Mouse (Mus musculus): ENCODE data around the gene 2610008E11Rik.
"Not testable (repeated sequence)": the region's sequence is repeated elsewhere in the genome, so short reads cannot be mapped to it uniquely, and the experiment has no call there.

Gene 2610008E11Rik

DNA sequence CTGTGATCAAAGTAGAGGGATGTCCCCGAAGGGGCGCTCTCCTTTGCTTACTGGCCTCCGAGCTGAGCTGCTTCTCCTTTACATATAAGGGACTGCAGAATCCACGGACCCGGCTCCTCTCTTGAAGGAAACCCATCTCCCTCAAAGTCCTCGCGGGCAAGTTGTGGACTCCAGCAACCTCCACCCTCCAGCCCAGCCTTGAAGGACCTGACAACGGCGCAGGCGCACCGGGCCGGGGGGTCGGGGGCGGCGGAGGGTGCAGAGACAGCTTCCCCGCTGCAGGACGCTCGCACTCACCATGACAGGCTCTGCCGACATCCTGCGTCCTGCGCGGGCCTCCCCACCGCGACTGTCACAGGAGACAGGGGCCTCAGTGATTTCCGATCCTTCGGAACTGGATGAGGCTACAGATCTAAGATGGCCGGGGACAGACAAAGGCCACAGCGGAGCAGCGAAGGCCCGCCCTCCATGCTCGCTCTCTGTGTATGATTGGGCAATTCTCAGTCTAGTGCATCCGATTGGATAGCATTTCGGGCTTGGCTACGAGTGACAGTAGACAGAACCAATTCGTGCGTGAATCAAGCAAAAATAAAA, at the start of gene 2610008E11Rik:
Gene 2610008E11Rik (minus strand): TSS at position 440 of the 594 bp plus-strand sequence.
- peak; percentile 93 for DNase-seq (ENCODE audit: low spot score in 2 of 2)

DNA sequence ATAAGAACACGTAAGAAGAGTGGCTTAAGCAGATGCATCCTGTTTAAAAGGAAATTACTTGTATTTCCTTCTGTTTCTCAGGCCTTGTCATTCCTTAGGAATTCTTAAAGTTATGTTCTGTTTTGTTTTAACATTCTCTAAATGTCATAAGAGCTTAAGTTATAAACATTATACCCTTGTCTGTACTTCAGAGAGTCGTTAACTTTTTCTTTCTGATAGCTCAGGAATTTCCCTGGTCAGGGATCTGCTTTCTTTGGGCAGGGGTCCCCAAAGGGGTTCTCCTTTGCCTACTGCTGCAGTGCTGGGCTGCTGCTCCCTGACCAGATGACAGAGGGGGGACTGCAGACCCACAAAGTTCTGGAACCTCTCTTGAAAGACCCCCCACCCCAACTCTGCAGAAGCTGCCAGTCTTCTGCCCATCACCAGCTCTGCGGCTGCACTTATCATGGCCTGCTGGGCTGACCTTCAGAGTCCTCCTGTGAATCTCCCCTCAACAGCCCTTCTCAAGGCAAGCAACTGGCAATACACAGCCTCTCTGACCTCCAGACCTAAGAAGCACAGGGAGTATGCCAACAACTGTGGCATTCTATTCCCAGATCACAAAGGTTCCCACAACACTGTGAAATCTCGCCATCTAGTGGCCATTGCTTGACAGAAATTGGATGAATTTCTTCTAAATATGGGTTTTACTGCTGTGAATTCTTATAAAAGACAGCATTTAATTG, 18.9 kb upstream of the 2610008E11Rik start:
- DNase-seq (ENCODE audit: low spot score in 2 of 2) = peak in 1 of 2 experiments; percentile 15

DNA sequence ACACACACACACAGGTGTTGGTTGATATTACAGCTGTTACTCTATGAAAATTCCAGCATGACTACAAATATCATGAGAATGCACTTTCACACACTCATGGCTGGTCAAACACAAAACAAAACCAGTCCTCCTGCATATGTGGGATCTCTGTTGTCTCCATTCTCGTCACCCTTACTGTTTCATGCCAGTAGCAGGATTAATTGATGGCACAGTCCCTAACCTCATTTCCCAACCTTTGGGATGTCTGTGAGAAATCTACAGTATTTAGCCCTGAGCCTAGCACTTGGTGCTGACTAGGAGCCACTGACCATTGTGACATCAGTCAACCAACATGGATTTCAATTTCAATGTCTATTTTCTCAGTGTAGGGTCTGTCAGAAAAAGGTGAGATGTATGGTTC, 17.7 kb upstream of the 2610008E11Rik start:
- DNase-seq (ENCODE audit: low spot score in 2 of 2) = no peak

DNA sequence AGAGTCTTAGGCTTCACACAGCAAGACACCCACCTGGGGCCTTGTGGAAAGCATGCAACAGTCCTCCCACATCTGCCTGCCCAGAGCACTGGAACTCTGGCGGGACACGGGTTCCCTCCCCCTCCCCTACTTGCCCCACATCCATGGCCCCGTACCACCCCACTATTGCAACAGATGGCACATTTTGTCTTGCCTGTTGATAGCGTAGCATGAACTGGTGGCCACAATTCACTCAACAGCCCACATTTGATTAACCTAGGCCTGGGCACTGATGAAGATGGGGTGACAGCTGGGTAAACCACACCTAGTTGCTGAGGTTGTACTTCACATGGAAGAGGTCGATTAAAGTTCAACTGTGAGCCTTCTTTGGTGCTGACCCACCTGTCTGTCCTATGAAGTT, 13.1 kb upstream of the 2610008E11Rik start:
- no peak for DNase-seq (ENCODE audit: low spot score in 2 of 2)

DNA sequence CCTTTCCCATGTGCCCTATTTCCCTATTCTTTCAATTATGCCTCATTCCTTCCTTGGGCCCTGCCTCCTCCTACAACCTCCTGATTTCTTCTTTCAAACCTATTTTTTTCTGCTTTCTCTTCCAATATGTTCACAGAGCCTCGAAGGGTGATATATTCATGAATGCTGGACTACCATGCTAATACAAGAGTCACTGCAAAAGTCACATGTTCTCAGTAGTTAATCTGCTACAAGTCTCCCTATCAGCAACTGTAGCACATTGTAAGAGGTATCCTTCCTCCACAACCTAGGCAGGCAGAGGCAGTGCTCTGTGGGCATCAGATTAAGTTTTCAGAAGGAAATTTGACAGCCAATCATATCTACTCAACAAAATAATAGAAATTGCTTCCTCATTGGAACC, 11.8 kb upstream of the 2610008E11Rik start:
- DNase-seq (ENCODE audit: low spot score in 2 of 2) = no peak

DNA sequence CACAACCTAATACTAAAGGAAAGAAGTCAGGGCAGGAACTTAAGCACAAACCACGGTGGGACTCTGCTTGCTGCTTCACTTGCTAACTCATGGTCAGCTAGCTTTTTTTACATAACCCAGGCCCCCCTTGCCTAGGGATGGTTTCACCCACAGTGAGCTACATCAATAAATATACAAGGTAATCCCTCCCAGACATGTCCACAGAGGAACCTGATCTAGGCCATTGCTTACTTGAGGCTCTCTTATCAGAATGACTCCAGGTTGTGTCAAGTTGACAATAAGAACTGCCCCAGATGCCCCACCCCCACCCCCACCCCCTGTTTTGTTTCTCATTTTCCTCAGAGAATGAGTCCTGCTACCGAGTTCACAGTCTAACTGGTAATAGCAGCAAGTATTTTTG, 10.1 kb upstream of the 2610008E11Rik start:
- DNase-seq (ENCODE audit: low spot score in 2 of 2) = no peak

DNA sequence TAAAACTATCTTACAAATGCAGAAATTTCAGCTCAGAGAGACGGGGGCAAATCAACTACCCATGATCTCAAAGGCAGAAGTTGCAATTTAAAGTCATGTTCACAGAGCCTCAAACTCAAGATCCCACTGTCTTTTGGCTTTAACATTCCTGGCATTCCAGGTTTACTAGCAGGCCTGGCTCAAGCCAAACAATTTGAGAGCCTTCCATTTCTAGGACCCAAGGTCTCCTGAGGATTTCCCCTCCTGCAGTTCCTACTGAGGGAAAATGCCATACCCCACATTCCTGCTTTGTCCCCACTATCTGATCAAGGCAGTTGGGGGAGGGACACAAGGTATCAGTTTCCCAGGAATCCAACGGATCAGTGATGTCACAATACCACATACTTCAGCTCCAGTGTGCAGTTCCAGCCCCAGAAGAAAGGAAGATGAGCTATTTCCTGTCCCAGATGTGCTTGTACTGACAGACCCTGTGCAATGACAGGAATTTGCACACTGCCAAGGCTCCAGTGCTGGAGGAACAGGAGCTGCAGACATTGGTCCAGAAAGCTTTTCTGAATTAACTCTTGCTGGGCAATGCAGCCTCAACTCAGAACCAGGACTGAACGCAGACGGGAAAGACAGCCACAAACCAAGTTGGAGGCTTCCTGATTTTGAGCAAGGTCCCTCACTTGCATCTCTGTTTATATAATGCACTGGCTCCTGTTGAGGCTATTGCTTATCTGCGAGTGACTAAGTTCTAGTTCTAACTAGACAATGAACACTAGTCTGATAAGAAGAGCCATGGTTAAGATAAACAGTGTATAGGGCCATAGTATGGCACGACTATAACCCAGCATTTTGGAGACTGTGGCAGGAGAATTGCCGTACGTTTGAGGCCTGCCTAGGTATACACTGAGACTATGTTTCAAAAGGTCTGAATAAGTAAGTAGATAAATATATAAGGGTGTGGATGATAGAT, 9.2 kb upstream of the 2610008E11Rik start:
- no peak for DNase-seq (ENCODE audit: low spot score in 2 of 2)

DNA sequence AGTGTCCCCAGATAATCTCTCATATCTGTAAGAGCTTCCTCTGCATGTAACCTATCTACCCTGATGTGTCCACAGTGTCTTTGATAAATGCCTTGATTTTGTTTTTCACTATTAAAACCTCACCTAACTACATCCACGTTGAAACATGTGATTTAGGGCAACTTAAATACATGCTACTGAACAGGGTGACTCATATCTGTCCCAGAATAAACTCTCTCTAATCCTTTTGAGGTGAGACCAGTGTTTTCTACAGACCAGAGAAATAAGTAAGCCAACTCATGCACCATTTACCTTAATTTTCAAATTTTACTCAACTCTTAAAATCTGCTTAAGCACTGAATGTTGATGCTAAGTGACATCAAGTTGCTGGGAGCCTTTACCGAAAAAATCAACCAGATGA, 694 bp downstream of the 2610008E11Rik start:
- no peak for DNase-seq (ENCODE audit: low spot score in 2 of 2)

DNA sequence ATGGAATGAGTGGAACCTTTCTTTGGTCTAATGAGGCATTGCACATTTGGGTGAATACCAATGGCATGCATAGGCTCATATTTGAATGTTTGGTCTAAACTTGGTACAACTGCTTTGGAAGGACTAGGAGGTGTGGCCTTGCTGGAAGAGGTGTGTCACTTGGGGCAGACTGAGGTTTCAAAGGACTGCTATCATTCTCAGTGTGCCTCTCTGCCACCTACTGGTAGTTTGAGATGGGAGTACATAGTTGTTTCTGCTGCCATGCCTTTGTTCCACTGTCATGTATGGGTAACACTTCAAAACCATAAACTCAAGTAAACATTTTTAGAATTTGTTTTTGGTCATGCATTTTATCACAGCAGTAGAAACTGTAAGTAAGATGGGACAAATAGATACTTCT, 5.7 kb downstream of the 2610008E11Rik start:
- DNase-seq (ENCODE audit: low spot score in 2 of 2) = no peak

DNA sequence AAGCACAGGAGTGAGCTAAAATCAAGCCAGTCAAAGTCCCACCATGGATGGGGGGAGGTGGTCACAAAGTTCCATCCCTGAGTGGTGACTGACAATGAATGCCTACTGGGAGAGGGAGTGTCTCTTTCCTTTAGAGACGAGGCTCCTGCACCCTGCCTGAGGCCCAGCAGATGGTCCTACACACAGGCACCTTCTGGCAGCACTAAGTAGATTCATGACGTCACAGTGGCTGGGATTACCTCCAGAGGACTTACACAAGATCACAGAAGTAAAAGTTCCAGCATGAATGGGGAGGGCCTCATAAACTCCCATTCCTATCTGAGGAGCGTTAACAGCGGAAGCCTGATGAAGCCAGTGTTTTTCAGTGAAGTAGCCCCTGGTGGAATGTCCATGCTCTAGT, 8.4 kb downstream of the 2610008E11Rik start:
- DNase-seq (ENCODE audit: low spot score in 2 of 2) = no peak

DNA sequence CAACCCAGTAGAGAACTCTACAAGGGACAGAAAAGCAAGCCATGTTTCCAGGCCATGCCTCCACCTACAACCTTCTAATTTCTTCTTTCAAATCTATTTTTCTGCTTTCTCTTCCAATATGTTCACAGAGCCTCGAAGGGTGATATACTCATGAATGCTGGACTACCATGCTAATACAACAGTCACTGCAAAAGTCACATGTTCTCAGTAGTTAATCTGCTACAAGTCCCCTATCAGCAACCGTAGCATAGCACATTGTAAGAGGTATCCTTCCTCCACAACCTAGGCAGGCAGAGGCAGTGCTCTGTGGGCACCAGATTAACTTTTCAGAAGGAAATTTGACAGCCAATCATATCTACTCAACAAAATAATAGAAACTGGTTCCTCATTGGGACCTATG, 10.8 kb downstream of the 2610008E11Rik start:
- DNase-seq (ENCODE audit: low spot score in 2 of 2) = no peak

DNA sequence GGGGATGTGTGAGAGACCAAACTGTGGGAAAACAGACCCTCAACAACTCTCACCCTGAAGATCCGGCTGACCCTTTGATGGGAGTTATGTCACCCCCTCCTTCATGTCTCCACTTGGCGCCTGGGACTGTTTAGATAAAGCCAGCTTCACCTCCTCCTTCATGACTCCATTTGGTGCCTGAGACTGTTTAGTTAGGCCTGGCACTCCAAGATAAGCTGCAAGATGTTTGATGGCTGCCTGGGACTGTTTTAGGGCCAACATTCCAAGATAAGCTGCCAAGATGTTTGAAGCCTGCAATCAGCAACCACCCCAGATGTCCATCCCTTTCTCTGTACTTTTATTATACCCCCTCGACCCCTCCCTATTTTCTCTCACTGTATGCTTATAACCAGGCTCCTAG, 40.0 kb downstream of the 2610008E11Rik start:
- DNase-seq (ENCODE audit: low spot score in 2 of 2) = not testable (repeated sequence)

DNA sequence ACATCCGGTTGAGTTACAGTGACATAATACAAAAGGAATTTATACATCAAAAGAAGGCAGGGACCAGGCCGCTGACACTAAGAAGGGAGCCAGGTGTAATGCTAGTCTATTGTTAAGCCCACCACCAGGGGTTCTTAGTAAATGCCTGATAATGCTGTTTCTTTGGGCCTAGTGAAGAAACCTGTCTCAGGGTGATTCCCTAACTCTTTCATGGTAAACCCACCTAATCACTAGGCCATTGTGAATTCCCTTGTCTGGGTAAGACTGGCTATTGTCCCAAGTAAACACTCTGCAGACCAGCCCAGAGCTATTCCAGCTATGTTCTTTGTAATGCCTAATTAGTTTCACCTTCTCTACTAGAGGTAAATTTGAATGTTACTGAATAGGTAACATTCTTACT, 54.9 kb downstream of the 2610008E11Rik start:
- DNase-seq (ENCODE audit: low spot score in 2 of 2) = not testable (repeated sequence)

DNA sequence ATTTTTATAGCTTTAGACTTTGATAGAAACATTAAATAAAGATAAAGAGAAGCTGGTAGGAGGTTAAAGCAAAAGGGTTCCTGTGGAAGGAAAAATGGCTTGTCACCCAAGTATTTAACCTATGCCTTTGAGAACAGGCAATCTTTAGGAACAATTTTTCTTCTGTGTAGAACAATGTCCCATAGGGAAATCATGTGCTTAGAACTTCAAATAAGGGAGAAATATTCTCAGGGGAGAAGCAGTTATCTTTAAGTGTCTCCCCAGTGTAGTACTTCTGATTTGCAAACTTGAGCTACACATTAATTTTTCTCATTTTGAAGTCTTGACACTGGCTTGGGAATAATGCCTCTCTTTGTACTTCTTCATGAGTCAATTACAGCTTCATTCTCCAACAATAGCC, 69.0 kb downstream of the 2610008E11Rik start, which contains the start of gene Olfr57:
Gene Olfr57 (plus strand): TSS at position 301 of the 400 bp plus-strand sequence.
- DNase-seq (ENCODE audit: low spot score in 2 of 2) = no peak

All from natural killer cell, adult 2 months (primary cell).